Mouse (Mus musculus): ENCODE measurements around the gene Chpf. TPM values are rescaled to one million over a fixed set of nuclear protein-coding genes. Genes with fewer than 3 reads are reported as not detected.

Chpf gene
- polyA plus RNA-seq (2012; rRNA removed; ENCODE audit: low replicate concordance) = 83.3 and 185 TPM in 2 replicates

GRCm38 (mm10) chr1:75478916-75479634 is at the start of gene Chpf, which contains the start of gene Tmem198:
TSS of gene Chpf (minus strand) at chr1:75479307.
TSS of gene Tmem198 (plus strand) at chr1:75479532.

GRCm38 (mm10) chr1:75521321-75522031 is 42.4 kb upstream of the Chpf start, which contains the start of gene Stk11ip:
TSS of gene Stk11ip (plus strand) at chr1:75521529.

GRCm38 (mm10) chr1:75507006-75507405 is 27.9 kb upstream of the Chpf start, which contains the start of gene Inha:
TSS of gene Inha (plus strand) at chr1:75507077.

GRCm38 (mm10) chr1:75505956-75506831 is 27.1 kb upstream of the Chpf start, which contains the start of gene Obsl1:
TSS of gene Obsl1 (minus strand) at chr1:75506452.

GRCm38 (mm10) chr1:75450314-75451005 is 28.6 kb downstream of the Chpf start, which contains the start of gene Asic4:
TSS of gene Asic4 (plus strand) at chr1:75450436.

GRCm38 (mm10) chr1:75435475-75436328 is 43.4 kb downstream of the Chpf start, which contains the start of gene Gmppa:
TSS of gene Gmppa (plus strand) at chr1:75435930.

Other genes with a start within 250 kb of the Chpf start
- gene A630095N17Rik, start 247.2 kb downstream of the Chpf start, polyA plus RNA-seq (2012; rRNA removed; ENCODE audit: low replicate concordance) = not detected in 2 replicates
- gene Dnajb2, start 242.9 kb downstream of the Chpf start, polyA plus RNA-seq (2012; rRNA removed; ENCODE audit: low replicate concordance) = 42.8 TPM in 2 replicates
- gene Ptprn, start 214.8 kb downstream of the Chpf start, polyA plus RNA-seq (2012; rRNA removed; ENCODE audit: low replicate concordance) = 0.04 TPM in 2 replicates
- not detected in 2 replicates for gene Resp18, start 200.9 kb downstream of the Chpf start, polyA plus RNA-seq (2012; rRNA removed; ENCODE audit: low replicate concordance)
- 152 and 178 TPM in 2 replicates for gene Dnpep, start 161.3 kb downstream of the Chpf start, polyA plus RNA-seq (2012; rRNA removed; ENCODE audit: low replicate concordance)
- 47.0 and 310 TPM in 2 replicates for gene Des, start 119.0 kb downstream of the Chpf start, polyA plus RNA-seq (2012; rRNA removed; ENCODE audit: low replicate concordance)
- 20.5 and 125 TPM in 2 replicates for gene Speg, start 104.0 kb downstream of the Chpf start, polyA plus RNA-seq (2012; rRNA removed; ENCODE audit: low replicate concordance)
- gene Gmppa, start 43.4 kb downstream of the Chpf start, polyA plus RNA-seq (2012; rRNA removed; ENCODE audit: low replicate concordance) = 134 and 167 TPM in 2 replicates
- 0.09 and 0.51 TPM in 2 replicates for gene Asic4, start 28.9 kb downstream of the Chpf start, polyA plus RNA-seq (2012; rRNA removed; ENCODE audit: low replicate concordance)
- gene Tmem198, start 225 bp upstream of the Chpf start, polyA plus RNA-seq (2012; rRNA removed; ENCODE audit: low replicate concordance) = 2.2 and 3.9 TPM in 2 replicates
- 15.6 and 98.4 TPM in 2 replicates for gene Obsl1, start 27.1 kb upstream of the Chpf start, polyA plus RNA-seq (2012; rRNA removed; ENCODE audit: low replicate concordance)
- 4.4 and 20.8 TPM in 2 replicates for gene Inha, start 27.8 kb upstream of the Chpf start, polyA plus RNA-seq (2012; rRNA removed; ENCODE audit: low replicate concordance)
- 21.2 and 34.0 TPM in 2 replicates for gene Stk11ip, start 42.2 kb upstream of the Chpf start, polyA plus RNA-seq (2012; rRNA removed; ENCODE audit: low replicate concordance)
- 18.1 and 52.3 TPM in 2 replicates for gene Slc4a3, start 67.0 kb upstream of the Chpf start, polyA plus RNA-seq (2012; rRNA removed; ENCODE audit: low replicate concordance)